20 mouse cellular contexts compared by ENCODE assay signal in genomic region chr15:80938615-80939014, GRCm38 (mm10).
"Had no signal": no experiment of that assay in that cellular context is flagged by ENCODE, and none has a peak within 500 bp of the region (broad histone marks: within the 10 kb centered on the region; RNA-seq: fewer than 3 reads in every experiment).

No protein-coding gene starts in this region.

- H3K27me3 ChIP-seq: megakaryocyte, embryonic 14.5 days; midbrain, embryonic 12.5 days; neural tube, embryonic 13.5 days; neural tube, embryonic 15.5 days had no signal

- DNase-seq: lung, adult 18-20 months; lung, embryonic 14.5 days; lung, postnatal 10 days; midbrain, embryonic 14.5 days; retina, postnatal 1 day; right cerebral cortex, adult 18-20 months; right cerebral cortex, postnatal 25 days; right cerebral cortex, postnatal 4 days; spleen, adult 18-20 months; thymus, adult 18-20 months; thymus, postnatal 14 days; thymus, postnatal 36 days had no signal

- ATAC-seq: midbrain, embryonic 16.5 days had no signal

- H3K4me2 ChIP-seq: lung, embryonic 14.5 days; midbrain, embryonic 12.5 days; neural tube, embryonic 13.5 days; neural tube, embryonic 15.5 days had no signal

- H3K4me3 ChIP-seq: megakaryocyte, embryonic 14.5 days; midbrain, embryonic 10.5 days; midbrain, embryonic 12.5 days; myocyte; neural tube, embryonic 13.5 days; neural tube, embryonic 15.5 days had no signal

- H3K4me1 ChIP-seq: midbrain, embryonic 12.5 days; neural tube, embryonic 13.5 days; neural tube, embryonic 15.5 days had no signal

- H3K9me3 ChIP-seq: megakaryocyte, embryonic 14.5 days; midbrain, embryonic 10.5 days; midbrain, embryonic 12.5 days; neural tube, embryonic 13.5 days; neural tube, embryonic 15.5 days had no signal

- H3K27ac ChIP-seq: macrophage; midbrain, embryonic 10.5 days; midbrain, embryonic 12.5 days; neural tube, embryonic 13.5 days; neural tube, embryonic 15.5 days had no signal

- H3K9ac ChIP-seq: lung, embryonic 14.5 days; midbrain, embryonic 12.5 days; neural tube, embryonic 13.5 days; neural tube, embryonic 15.5 days had no signal
